Mouse (Mus musculus): Measurements from ENCODE around the gene Rapsn.

Rapsn gene

DNA sequence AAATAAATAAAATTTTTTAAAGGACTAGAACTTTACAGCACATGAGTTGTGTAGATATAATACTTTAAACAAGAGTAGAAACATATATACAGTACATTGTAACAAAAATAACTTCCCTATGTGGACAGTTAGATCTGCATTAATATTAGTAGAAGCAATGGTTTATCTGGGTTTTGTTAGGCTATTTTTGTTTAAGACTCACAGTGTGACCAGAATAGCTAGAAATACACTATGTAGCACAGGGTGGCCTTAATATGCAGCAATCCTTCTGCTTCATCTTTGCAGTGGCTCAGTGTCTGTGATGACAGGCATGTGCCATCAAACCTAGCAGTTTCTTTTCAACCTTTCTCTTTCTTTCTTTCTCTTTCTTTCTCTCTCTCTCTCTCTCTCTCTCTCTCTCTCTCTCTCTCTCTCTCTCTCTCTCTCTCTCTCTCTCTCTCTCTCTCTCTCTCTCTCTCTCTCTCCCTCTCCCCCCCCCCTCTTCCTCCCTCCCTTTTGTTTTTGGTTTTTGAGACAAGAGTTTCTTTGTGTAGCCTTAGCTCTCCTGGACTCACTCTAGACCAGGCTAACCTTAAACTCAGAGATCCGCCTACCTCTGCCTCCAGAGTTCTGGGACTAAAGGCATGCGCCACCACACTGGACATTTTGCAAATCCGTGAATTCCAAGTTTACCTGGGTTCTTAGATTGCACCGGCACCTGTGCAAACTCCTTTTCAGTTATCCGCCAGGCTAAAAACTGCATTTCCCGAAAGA is 17.9 kb downstream of the Rapsn start:
- no peak for DNase-seq (ENCODE audit: low spot score)

DNA sequence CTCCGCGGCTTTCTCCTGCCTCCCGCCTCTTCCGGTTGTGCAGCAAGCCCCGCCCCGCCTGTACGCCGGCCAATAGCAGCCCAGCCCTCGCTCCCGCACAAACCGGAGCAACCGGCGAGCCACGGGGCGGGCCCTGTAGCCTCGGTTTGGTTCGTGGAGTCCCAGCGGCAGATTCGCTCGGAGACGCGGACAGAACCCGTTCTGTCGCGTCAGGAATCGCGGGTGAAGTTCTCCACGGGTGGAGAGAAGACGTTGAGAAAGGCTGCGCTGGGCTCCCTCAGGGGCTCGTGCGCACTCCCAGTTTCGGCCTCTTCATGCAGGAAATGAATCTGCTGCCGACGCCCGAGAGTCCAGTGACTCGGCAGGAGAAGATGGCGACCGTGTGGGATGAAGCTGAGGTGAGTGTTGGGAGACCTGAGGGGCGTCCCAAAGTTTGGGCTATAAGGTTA is 18.5 kb downstream of the Rapsn start, which contains the start of gene Psmc3:
TSS of gene Psmc3 (plus strand) at position 76 of the 449 bp plus-strand sequence.
- DNase-seq (ENCODE audit: low spot score) = peak; percentile 97

DNA sequence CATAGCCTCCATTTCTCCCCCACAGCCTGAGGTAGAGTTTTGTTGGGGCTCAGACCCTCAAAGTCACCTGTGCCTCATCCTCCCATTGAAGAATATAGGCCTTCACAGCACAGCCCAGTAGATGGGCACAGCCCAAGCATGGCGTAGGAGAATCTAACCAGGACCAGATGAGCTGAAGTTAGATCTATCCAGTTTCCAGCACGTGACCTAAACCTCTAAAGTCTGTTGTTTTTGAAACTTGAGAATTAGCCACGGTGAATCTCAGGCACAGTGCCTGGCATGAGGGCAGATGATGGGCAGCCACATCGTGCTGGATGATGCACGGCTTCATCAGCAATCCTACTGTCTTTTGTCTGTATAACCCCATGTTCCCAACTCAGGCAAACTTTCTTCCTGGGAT is 23.0 kb downstream of the Rapsn start:
- no peak for DNase-seq (ENCODE audit: low spot score)

DNA sequence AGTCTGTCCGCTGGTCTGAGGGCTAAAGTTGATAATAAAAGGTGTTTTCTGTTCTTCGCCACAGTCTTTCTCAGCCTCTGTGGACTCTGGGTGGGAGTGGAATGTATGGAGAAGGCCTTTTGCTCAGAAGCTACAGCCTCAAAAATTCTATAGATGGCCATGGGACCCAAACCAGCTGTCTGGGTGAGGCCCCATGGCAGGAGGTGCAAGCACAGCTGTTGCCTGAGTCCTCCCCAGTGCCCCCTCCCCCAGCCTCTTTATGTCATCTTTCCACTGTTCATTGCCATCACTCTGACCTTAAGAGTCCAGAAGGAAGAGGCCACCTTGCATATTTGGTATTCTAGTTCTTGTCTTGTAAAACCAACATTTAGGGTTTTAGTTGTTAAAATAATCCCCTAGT is 24.0 kb downstream of the Rapsn start:
- no peak for DNase-seq (ENCODE audit: low spot score)

DNA sequence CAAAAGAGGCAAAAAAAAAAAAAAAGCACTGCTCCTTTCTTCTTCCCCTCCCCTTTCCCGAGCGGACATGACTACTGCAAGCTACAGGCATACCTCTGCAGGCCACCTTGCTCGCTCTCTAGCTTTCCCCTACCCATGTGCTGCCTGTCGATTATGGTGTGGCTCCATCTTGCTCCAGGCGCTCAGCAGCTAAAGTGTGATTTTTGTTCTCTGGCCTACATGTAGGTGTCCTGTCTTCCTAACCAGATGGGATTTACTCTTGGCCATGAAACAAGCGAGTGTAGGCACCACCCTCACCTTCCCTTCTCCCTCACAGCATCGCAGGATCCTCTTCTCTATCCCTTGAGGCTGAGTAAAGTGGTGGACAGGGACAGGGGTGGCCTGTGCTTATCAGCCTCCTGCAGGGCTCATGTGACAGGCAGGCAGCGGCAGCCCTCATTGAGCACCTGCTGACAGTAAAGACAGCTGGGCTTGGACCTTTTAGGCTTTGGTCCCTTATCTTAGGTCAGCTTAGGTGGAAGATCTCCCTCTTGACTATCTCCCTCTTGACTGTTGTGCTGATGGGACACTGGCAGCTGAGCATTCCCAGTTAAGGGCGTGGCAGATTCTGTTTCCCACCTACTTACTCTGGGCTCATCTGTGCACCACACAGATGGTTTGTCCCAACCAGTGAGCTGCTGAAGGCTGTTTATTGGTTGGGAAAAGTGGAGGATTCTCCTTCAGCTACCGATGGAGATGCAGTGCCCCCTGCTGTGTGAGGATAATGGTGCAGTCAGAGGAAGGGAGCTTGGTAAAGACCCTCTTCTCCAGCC is 25.3 kb downstream of the Rapsn start:
- no peak for DNase-seq (ENCODE audit: low spot score)

DNA sequence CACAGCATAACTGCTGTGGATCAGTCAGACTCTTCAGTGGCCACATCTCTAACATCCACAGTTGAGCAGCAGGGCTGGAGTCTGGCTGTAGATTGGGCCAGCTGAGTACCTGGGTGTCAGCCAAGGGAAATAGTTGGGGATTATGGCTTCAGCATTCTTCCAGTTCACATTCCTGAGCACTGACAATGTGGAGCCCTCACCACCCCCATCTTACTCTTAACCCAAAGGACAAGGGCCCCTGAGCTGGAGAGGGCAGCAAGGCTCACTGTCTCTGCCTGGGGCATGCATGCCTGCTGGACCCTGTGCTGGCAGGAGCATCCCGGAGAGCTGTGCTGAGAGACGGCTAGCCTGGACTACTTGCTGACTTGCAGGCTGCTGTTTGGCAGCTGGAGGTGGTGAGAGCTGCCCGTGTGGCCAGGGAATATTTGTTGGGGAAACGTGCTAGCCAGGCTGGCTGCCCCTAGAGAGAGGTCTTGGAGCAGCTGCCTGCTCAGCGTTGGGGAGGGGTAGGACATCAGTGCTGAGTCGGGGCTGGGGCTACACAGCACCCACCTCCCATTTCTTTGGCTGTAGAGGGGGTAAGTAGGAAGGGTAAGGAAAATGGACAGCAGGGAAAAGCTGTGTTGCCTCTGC is 26.5 kb downstream of the Rapsn start:
- no peak for DNase-seq (ENCODE audit: low spot score)

DNA sequence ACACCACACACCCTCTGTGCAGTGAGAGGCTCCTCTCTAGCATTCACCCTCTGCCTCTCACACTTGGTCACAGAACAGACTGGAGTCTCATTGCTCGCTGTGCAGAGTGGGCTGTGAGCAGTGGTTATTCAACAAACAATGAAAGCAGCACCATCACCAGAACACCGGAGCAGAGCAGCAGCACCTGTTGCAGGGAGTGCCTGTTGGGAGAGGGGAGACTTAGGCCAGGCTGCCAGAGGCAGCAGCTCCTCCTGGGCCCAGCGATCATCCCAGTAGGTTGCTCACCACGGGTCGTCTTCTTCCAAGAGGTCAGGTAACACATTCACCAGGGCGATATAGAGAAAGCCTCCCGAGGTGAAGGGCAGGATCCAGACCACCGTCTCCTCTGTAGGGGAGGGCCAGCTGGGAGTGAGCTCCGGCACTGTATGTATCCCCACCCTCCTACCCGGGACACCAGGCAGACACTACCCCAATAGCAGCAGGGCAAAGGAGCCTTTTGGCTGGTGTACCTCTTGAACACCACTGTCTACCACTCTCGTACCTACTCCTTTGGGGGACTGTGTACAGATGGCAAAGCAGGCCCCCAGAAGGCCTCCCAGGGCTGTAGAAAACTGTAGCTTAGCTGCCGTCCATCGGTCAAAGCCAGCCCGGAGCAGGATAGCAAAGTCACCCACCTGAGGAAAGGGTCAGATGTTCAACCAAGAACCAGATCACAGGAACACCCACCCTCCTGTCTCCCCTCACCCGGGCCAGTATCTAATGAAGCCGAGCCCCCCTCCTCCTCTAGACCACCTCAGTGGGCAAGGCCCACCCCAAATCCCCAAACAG is 27.6 kb downstream of the Rapsn start:
- no peak for DNase-seq (ENCODE audit: low spot score)

DNA sequence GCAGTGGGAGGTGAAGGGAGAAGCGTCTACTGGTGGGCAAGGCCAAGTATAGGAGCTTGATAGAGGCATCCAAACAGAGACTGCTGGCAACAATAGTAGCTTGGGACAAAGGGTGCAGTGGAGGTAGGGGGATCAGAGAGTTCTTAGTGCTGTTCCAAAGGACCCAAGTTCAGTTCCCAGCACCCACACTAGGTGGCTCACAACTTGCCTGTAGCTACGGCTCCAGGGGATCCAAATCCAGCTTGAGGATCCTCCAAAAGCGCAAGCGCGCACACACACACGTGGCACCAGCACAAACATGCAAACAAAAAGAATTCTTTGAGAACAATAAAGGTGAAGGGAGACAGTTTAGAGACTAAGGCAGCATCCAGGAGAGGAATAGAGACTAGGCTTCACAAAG is 28.8 kb downstream of the Rapsn start:
- no peak for DNase-seq (ENCODE audit: low spot score)

DNA sequence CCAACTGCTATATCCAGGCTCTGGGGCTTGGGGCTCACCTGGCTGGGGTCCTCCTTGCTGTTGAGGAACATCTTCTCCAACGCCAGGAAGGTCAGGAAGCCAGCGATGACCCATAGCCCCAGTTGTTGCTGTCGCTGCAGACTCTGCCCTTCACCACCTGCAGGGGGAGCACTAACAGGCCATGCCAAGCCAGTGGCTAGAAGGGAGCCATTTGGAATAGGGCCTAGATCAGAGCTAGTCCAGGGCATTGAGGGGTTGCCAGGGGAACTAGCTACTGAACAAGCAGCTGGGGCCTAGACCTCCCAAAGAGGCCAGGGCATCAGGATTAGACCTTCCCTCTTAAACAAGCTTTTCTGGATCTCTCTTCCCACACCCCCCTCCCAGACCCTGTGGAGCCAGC is 30.1 kb downstream of the Rapsn start:
- DNase-seq (ENCODE audit: low spot score) = no peak

DNA sequence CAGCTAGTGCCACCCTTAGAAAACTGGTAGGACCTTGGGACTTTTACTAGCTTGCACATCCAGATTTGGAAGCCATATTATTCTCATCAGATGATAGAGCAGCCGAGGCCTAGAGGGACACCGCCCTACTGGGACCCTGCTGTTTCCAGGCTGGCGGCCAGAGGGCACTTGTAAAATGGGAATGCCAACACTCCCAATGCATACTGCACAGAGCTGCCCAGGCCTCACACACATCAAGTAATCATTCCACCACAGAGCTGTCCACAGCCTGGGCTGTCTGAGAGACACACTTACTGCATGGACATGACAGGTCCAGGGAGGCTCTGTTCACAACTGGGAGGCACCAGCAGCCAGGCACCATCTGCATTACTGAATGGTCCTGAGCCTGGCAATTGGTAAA is 31.0 kb downstream of the Rapsn start:
- no peak for DNase-seq (ENCODE audit: low spot score)

DNA sequence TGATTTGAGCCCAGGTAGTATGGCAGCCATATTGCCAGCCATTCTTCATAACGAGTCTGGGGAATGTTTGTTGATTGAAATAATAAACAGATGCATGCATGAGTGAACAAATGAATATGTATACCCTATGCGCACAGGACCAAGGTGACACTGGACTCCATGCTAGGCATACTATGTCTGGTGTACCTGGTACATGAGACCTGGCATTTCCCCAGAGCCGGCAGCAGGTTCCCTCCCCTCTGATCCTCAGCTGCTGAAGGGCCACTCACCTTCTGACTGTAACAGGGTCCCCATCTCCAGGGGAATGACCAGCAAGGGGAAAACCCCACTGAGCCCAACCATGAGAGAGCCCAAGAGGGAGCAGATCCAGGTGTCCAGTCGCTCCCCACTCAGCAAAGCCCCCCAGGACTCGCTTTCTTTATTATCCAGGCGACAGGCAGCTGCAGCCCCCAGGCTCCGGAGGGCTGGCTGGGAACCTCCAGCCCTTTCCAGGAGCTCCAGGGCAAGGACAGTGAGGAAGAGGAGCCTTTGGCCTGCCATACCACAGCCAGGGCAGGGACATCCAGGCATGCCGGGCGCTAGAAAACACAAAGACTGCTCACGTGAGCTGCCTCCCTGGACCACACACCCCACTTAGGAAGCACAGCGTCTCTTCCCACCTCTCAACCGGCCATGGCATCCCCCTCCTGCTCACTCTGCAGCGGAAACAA is 32.9 kb downstream of the Rapsn start:
- no peak for DNase-seq (ENCODE audit: low spot score)

DNA sequence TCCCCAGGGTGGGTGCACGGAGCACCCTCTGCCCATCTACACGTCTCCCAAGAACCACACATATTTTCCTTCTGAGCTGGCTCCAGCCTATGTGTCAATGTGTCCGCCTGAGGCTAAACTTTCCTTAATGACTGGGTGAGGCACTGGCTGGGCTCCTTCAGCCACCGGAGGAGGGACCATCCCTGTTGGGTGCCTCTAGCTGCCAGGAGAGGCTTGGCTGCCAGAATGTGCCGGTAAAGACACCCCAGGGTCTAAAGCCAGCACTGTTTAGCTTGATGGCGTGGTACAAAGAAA is 33.4 kb downstream of the Rapsn start:
- DNase-seq (ENCODE audit: low spot score) = no peak

DNA sequence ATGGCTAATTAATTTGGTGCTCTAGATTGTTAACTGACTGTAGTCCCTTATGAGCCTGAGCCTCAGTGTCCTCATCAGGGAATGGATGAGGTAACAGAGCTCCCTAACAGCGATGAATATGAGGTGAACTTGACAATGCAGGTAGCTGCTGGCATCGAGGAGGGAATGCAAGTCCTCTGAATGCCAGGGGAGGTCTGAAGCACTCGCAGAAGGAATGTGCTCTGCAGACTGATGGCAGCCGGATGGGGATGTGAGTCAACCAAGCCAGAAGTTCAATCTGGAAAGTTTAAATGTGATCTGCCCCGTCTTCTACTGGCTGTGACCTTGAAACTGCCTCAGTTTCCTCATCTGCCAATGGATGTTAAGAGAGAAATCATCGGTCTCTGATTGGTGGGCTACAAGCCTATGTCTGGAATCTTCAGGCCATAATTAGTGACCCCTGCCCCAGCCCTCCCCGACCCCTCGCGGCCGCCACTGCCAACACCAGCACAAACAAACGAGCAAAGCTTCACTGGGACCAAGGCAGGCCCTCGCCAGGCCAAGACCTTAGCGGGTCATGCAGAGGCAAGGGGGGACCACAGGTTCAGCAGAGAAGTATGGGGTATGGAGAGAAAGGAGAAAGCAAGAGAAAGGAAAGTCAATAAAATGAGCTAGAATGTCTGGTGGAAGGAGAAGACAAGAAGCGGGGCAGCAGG is 34.0 kb downstream of the Rapsn start:
- no peak for DNase-seq (ENCODE audit: low spot score)

DNA sequence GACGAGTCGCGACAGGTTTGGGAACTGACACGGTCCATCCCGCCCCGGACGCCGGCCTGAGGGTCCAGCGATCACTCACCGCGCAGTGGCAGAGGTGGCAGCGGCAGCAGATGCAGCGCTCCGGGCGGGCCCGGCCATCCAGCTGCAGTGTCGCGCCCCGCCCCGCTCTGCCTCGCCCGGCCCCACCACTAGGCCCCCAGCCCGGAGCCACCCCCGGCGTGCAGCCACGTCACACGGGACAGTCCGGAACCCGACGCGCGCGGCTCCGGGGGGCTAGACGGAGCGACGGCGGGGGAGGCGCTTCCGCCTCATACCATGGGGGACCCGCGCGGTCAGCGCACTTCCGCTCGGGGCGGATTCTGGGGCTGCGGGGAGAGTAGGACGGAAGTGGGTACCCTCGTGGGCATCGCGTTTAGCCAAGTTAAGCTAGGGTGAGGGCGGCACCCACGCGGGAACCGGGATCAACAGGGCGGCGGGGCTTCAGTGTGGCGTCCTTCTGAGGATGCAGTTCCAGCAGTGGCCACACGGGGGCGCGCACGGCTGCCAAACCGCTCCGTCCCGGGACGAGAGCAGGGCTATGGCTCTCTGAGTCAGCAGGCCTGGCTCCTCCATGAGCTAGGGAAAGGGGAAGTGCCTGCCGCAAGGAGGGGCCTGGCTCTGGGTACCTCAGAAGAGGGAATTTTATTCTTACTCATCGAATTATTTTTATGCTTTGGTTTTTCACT is 34.8 kb downstream of the Rapsn start, which contains the start of gene Slc39a13:
TSS of gene Slc39a13 (minus strand) at position 342 of the 725 bp plus-strand sequence.
- peak; percentile 96 for DNase-seq (ENCODE audit: low spot score)

DNA sequence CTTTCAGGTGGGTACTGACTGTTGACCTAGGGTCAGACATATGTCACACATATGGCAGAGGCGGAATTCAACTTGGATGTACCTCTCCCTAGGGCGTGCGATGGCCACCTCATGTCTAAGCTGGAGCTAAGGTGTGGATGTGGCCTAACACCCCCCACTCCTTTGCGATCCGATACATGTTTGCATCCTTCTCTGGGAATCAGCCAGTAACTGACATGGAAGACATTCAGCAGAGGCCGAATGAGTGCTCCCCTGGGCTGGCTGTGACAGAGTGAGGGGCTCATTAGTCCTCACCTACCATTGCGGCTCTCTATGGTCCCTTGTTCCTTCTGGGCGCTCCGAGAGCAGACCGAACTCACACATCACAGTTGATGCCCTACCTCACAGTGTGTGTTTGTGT is 35.6 kb downstream of the Rapsn start:
- DNase-seq (ENCODE audit: low spot score) = no peak

DNA sequence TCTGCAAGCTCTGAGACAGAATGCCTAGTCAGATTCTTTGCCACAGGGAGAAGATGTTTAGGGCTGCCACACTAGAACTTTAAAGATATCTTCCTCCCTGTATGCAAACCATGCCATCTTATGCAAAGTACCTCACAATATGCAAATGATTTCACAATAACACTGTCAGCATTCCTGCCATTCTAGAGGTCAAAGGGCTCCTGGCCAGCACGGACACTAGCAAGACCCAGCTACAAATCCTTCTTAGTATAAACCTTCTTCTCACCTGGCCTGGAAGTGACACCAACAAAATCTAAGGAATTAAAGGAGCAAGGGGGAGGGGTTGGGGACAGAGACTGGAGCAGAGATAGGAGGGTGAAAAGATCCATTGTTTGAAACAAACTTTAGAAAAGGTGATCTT is 36.7 kb downstream of the Rapsn start:
- no peak for DNase-seq (ENCODE audit: low spot score)

DNA sequence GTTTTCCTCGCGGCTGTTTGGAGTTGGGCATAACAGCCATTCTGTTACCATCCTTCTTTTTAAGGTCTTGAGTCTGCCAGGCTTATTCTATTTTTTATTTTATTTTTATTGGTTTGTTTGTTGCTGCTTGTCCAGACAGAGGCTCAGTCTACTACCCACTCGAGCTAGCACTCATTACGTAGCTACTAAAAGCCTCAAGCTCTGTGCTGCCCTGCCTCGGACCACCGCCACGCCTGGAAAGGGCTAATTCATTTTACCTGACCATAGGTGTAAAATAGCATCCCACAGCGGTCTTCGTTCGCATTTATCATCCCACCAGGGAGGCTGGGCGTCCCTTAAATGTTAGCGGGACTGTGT is 42.5 kb downstream of the Rapsn start:
- no peak for DNase-seq (ENCODE audit: low spot score)

DNA sequence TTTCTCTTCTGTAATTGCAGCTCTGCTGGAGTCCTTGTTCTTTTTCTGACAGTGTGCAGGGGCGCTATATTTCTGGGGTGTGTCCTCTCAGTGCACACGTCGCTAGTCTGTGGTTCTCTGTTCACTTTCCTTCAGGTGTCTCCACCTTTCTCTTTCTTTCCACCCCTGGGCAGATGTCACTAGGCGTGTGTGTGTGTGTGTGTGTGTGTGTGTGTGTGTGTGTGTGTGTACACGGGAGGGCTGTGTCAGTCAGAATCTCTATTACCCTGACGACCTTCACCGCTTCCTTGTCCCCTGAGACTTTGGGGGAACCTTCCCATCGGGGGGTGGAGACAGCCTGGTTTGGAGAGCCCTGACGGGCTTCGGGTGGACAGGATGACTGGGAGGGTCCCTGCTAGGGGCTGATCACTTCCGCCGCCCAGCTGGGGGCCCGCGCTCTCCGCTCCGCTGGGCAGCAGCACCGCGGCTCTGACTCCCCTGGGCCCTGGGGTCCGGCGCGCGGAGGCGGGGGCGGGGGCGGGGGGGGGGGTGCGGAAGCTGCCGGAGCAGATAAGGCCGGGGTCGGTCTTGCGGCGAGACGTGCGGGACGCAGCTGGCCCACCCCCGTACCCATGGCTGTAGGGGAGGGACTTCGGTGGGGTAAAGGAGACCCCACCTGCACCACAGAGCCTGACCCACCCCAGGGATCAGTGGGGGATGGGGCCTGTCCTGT is 43.0 kb downstream of the Rapsn start:
- no peak for DNase-seq (ENCODE audit: low spot score)

DNA sequence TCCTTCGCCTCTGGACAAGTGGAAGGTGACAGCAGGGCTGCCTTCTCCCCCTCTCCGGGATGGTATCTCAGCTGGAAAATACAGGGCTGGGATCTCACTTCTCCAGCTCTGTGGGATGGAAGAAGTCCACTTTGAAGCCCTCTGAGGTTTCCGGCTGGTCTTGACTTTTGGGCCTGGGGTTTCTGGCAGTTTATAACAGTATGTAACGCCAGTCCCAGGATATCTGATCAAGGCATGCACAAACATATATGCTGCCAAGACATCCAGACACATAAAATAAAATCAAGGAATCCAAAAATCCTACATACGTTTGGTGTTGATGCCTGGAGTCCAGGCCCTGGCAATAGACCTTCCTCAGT is 43.6 kb downstream of the Rapsn start:
- DNase-seq (ENCODE audit: low spot score) = no peak
